Mouse (Mus musculus) brain, embryonic 14.5 days (tissue): ENCODE measurements at regions not wholly inside any gene's neighbourhood (a gene's known extent, or its start where the extent isn't known, plus 50 kb on each side); places are given as distances from the start of the nearest gene placed in this dataset.

ENCODE experiments used
- CTCF ChIP-seq: fragments of 200-500 bp; IDR thresholded peaks from 2 replicates; pipeline ENCODE4 v1.5.1; 2012; ENCODE audit warnings: inconsistent platforms, mild to moderate bottlenecking, moderate library complexity, borderline replicate concordance; ENCODE audit not compliant: insufficient read depth, insufficient read length; ENCODE audit errors: extremely low read depth
- POLR2A ChIP-seq: fragments of 200-500 bp; IDR thresholded peaks from 2 replicates; pipeline ENCODE4 v1.6.1; 2012; ENCODE audit warnings: mild to moderate bottlenecking, inconsistent platforms, borderline replicate concordance; ENCODE audit not compliant: poor library complexity, insufficient read depth, insufficient read length, severe bottlenecking; ENCODE audit errors: extremely low read depth

GRCm38 (mm10) chr11:20403456-20403855 is 70.9 kb upstream of the Slc1a4 start:
- TF ChIP-seq CTCF (no peak), POLR2A (no peak)
